8 mouse cellular contexts compared by ENCODE assay signal in the genomic region with DNA sequence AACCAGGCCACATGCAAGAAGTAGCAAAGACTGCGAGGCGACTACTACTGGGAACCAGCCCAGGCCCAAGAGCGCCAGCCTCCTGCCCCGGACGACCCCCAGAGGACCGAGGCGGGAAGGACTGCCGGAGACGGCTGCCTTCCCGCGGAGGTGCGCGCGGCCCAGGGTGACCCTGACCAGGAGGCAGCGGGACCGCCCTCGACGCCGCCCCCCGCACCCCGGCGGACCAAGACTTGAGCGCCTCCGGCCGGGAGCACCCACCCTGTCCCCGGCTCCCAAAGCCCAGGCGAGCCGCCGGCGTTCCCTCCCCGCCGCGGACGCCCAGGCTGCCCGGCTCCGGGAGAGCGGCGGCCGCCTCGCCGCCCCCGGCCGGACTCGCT. TPM values are rescaled to one million over a fixed set of nuclear protein-coding genes. Genes with fewer than 3 reads are reported as not detected.
DNase-seq lines count a peak whose midpoint lies in the region; ATAC-seq and TF ChIP-seq lines count a peak whose summit lies in the region.

No protein-coding gene starts in this region.

- POLR2A ChIA-PET in Patski (lab: Charles Lee): interaction anchor here (0.8 to 1.6 kb wide), 5 partner anchors 10 to 97 kb away, joined by 4 to 7 read pairs (median 4); no protein-coding TSS in a partner anchor

- H3K9ac ChIP-seq in hindbrain, embryonic 11.5 days (ENCODE audit: low read depth, low read length): peak overlapping the region; percentile 97
- peak overlapping the region; percentile 96 for H3K9ac ChIP-seq in limb, embryonic 14.5 days (ENCODE audit: low read depth, low read length, severe bottlenecking)
- peak overlapping the region; percentile 96 for H3K9ac ChIP-seq in midbrain, embryonic 15.5 days

- 2% methylated on average over 34 of the region's 44 CpGs for WGBS in hindbrain, embryonic 11.5 days
- 0% methylated on average over 20 of the region's 44 CpGs for WGBS in limb, embryonic 14.5 days
- whole genome bisulfite sequencing in midbrain, embryonic 15.5 days: under 1% methylated on average over 43 of the region's 44 CpGs

- H3K9me3 ChIP-seq in erythroblast, embryonic 14.5 days (ENCODE audit: control insufficient read depth, low read length): peaks cover 16% of the 10 kb centered on the region
- H3K9me3 ChIP-seq in hindbrain, embryonic 11.5 days (ENCODE audit: control insufficient read depth, low read length): no peaks in the 10 kb centered on the region
- H3K9me3 ChIP-seq in limb, embryonic 14.5 days (ENCODE audit: control insufficient read depth, low read length): no peaks in the 10 kb centered on the region
- H3K9me3 ChIP-seq in midbrain, embryonic 15.5 days: no peaks in the 10 kb centered on the region

- no peak for TF ChIP-seq POLR2A in limb, embryonic 14.5 days (IDR thresholded peaks at IDR 0.05; ENCODE audit: borderline replicate concordance, extremely low read depth, insufficient read depth, insufficient read length)

- no peak for DNase-seq in Patski (ENCODE audit: low read depth, low spot score)
- peak; percentile 65 for DNase-seq in hindbrain, embryonic 11.5 days (ENCODE audit: low spot score)
- peak; percentile 21 for DNase-seq in limb, embryonic 14.5 days (ENCODE audit: low spot score)
- DNase-seq in thymus, postnatal 4 days: peak; percentile 75

- CTCF ChIA-PET in Patski (lab: Charles Lee): interaction anchor here (1.1 kb wide), 1 partner anchor 42 kb away, joined by 3 read pairs; no protein-coding TSS in a partner anchor

- TF ChIP-seq CTCF in Patski (IDR thresholded peaks at IDR 0.05): no peak

- H3K27me3 ChIP-seq in erythroblast, embryonic 14.5 days (ENCODE audit: control insufficient read depth): peaks cover 32% of the 10 kb centered on the region
- no peaks in the 10 kb centered on the region for H3K27me3 ChIP-seq in Patski
- no peaks in the 10 kb centered on the region for H3K27me3 ChIP-seq in hindbrain, embryonic 11.5 days (ENCODE audit: control insufficient read depth, insufficient read depth, low read length)
- no peaks in the 10 kb centered on the region for H3K27me3 ChIP-seq in limb, embryonic 14.5 days (ENCODE audit: control insufficient read depth, insufficient read depth, low read length)
- no peaks in the 10 kb centered on the region for H3K27me3 ChIP-seq in midbrain, embryonic 15.5 days (replicated peaks)

- ATAC-seq in erythroblast, adult 5-6 weeks (replicated peaks; ENCODE audit: low FRiP score, poor library complexity, severe bottlenecking): no peak
- peak; percentile 15 for ATAC-seq in Patski
- peak; percentile 37 for ATAC-seq in erythroid progenitor cell, adult 5-6 weeks (replicated peaks; ENCODE audit: low FRiP score, poor library complexity, severe bottlenecking)
- ATAC-seq in hindbrain, embryonic 11.5 days (ENCODE audit: low FRiP score): peak; percentile 28; the same call in 1 of the 2 replicates
- peak; percentile 23 for ATAC-seq in limb, embryonic 14.5 days (ENCODE audit: low FRiP score, low read depth)
- ATAC-seq in midbrain, embryonic 15.5 days (replicated peaks): peak; percentile 55

- H3K4me3 ChIP-seq in erythroblast, embryonic 14.5 days (replicated peaks): peak overlapping the region; percentile 74
- H3K4me3 ChIP-seq in hindbrain, embryonic 11.5 days (ENCODE audit: low read depth, low read length): peak overlapping the region; percentile 99
- H3K4me3 ChIP-seq in limb, embryonic 14.5 days (replicated peaks; ENCODE audit: low read length): peak overlapping the region; percentile 99
- H3K4me3 ChIP-seq in midbrain, embryonic 15.5 days: peak overlapping the region; percentile 97

- in situ Hi-C loops in Patski (cut with MboI; ENCODE audit: low pct_unique_long_range_greater_than_20kb): no loop called here

- H3K4me2 ChIP-seq in hindbrain, embryonic 11.5 days (replicated peaks; ENCODE audit: low read depth, low read length): peak overlapping the region; percentile 74
- peak overlapping the region; percentile 82 for H3K4me2 ChIP-seq in limb, embryonic 14.5 days (replicated peaks; ENCODE audit: low read depth, low read length, severe bottlenecking)
- peak overlapping the region; percentile 91 for H3K4me2 ChIP-seq in midbrain, embryonic 15.5 days

- H3K4me1 ChIP-seq in erythroblast, embryonic 14.5 days (ENCODE audit: control insufficient read depth): peaks cover 30% of the 10 kb centered on the region
- H3K4me1 ChIP-seq in hindbrain, embryonic 11.5 days (replicated peaks; ENCODE audit: control insufficient read depth, insufficient read depth, low read length): peaks cover 6% of the 10 kb centered on the region; the same call in 1 of the 2 replicates
- peaks cover 10% of the 10 kb centered on the region; the same call in 1 of the 2 replicates for H3K4me1 ChIP-seq in limb, embryonic 14.5 days (ENCODE audit: control insufficient read depth, insufficient read depth, low read length)
- peaks cover 29% of the 10 kb centered on the region for H3K4me1 ChIP-seq in midbrain, embryonic 15.5 days

- H3K36me3 ChIP-seq in erythroblast, embryonic 14.5 days (ENCODE audit: control insufficient read depth): peaks cover 29% of the 10 kb centered on the region
- H3K36me3 ChIP-seq in hindbrain, embryonic 11.5 days (ENCODE audit: control insufficient read depth, insufficient read depth, low read length): peaks cover 27% of the 10 kb centered on the region
- H3K36me3 ChIP-seq in limb, embryonic 14.5 days (ENCODE audit: control insufficient read depth, insufficient read depth, low read length): peaks cover 33% of the 10 kb centered on the region
- H3K36me3 ChIP-seq in midbrain, embryonic 15.5 days (replicated peaks): peaks cover 31% of the 10 kb centered on the region

- H3K27ac ChIP-seq in hindbrain, embryonic 11.5 days (ENCODE audit: low read depth, low read length): peak overlapping the region; percentile 81
- H3K27ac ChIP-seq in limb, embryonic 14.5 days (replicated peaks; ENCODE audit: low read depth, low read length): peak overlapping the region; percentile 82
- H3K27ac ChIP-seq in midbrain, embryonic 15.5 days: peak overlapping the region; percentile 92

RNA-seq across cellular contexts. Expression of a gene that starts 1.1 kb away (rescaled TPM):
- polyA plus RNA-seq in erythroblast, embryonic 14.5 days (2012): 0.11 and 0.15 TPM in 2 replicates
- 0.77 and 0.84 TPM in 2 replicates for total RNA-seq in erythroblast, adult 5-6 weeks (2015; ENCODE audit: low replicate concordance)
- total RNA-seq in erythroblast, adult 5-6 weeks (2017; ENCODE audit: low replicate concordance): 2.0 and 3.2 TPM in 2 replicates
- polyA plus RNA-seq in Patski (2021): 20.6 TPM
- total RNA-seq in erythroid progenitor cell, adult 5-6 weeks (2015; ENCODE audit: low replicate concordance): 2.2 and 5.4 TPM in 2 replicates
- total RNA-seq in erythroid progenitor cell, adult 5-6 weeks (2017; ENCODE audit: low replicate concordance): 0.38 and 1.3 TPM in 2 replicates
- polyA plus RNA-seq in hindbrain, embryonic 11.5 days (2014; fragmentation: Nextera tagmentation; extraction: Ambion mirVana): 28.0 and 31.0 TPM in 2 replicates
- 23.8 and 24.5 TPM in 2 replicates for polyA plus RNA-seq in limb, embryonic 14.5 days (2012; rRNA removed)
- 13.9 and 19.2 TPM in 2 replicates for polyA plus RNA-seq in limb, embryonic 14.5 days (2014; fragmentation: Nextera tagmentation; extraction: Ambion mirVana)
- polyA plus RNA-seq in midbrain, embryonic 15.5 days (2015; fragmentation: Nextera tagmentation; extraction: Ambion mirVana): 25.5 and 26.6 TPM in 2 replicates

RNA-seq across cellular contexts. Expression of a gene that starts 25.9 kb away (rescaled TPM):
- polyA plus RNA-seq in erythroblast, embryonic 14.5 days (2012): 4.4 and 5.0 TPM in 2 replicates
- 17.1 and 18.1 TPM in 2 replicates for total RNA-seq in erythroblast, adult 5-6 weeks (2015; ENCODE audit: low replicate concordance)
- total RNA-seq in erythroblast, adult 5-6 weeks (2017; ENCODE audit: low replicate concordance): 41.8 and 86.0 TPM in 2 replicates
- 42.7 TPM for polyA plus RNA-seq in Patski (2021)
- 22.0 and 49.9 TPM in 2 replicates for total RNA-seq in erythroid progenitor cell, adult 5-6 weeks (2015; ENCODE audit: low replicate concordance)
- total RNA-seq in erythroid progenitor cell, adult 5-6 weeks (2017; ENCODE audit: low replicate concordance): 60.3 and 108 TPM in 2 replicates
- polyA plus RNA-seq in hindbrain, embryonic 11.5 days (2014; fragmentation: Nextera tagmentation; extraction: Ambion mirVana): 31.4 and 33.6 TPM in 2 replicates
- 49.1 and 51.9 TPM in 2 replicates for polyA plus RNA-seq in limb, embryonic 14.5 days (2012; rRNA removed)
- polyA plus RNA-seq in limb, embryonic 14.5 days (2014; fragmentation: Nextera tagmentation; extraction: Ambion mirVana): 42.5 and 49.5 TPM in 2 replicates
- 47.9 and 51.1 TPM in 2 replicates for polyA plus RNA-seq in midbrain, embryonic 15.5 days (2015; fragmentation: Nextera tagmentation; extraction: Ambion mirVana)

RNA-seq across cellular contexts. Expression of a gene that starts 26.1 kb away (rescaled TPM):
- 7.1 and 8.9 TPM in 2 replicates for polyA plus RNA-seq in erythroblast, embryonic 14.5 days (2012)
- 4.0 and 14.0 TPM in 2 replicates for total RNA-seq in erythroblast, adult 5-6 weeks (2015; ENCODE audit: low replicate concordance)
- 26.1 and 31.4 TPM in 2 replicates for total RNA-seq in erythroblast, adult 5-6 weeks (2017; ENCODE audit: low replicate concordance)
- polyA plus RNA-seq in Patski (2021): 22.0 TPM
- 21.8 and 32.1 TPM in 2 replicates for total RNA-seq in erythroid progenitor cell, adult 5-6 weeks (2015; ENCODE audit: low replicate concordance)
- total RNA-seq in erythroid progenitor cell, adult 5-6 weeks (2017; ENCODE audit: low replicate concordance): 26.7 and 41.9 TPM in 2 replicates
- 11.9 and 16.4 TPM in 2 replicates for polyA plus RNA-seq in hindbrain, embryonic 11.5 days (2014; fragmentation: Nextera tagmentation; extraction: Ambion mirVana)
- polyA plus RNA-seq in limb, embryonic 14.5 days (2012; rRNA removed): 9.7 and 10.6 TPM in 2 replicates
- polyA plus RNA-seq in limb, embryonic 14.5 days (2014; fragmentation: Nextera tagmentation; extraction: Ambion mirVana): 5.4 and 8.1 TPM in 2 replicates
- 10.8 and 10.9 TPM in 2 replicates for polyA plus RNA-seq in midbrain, embryonic 15.5 days (2015; fragmentation: Nextera tagmentation; extraction: Ambion mirVana)

RNA-seq across cellular contexts. Expression of a gene that starts 41.4 kb away (rescaled TPM):
- polyA plus RNA-seq in erythroblast, embryonic 14.5 days (2012): 5.4 and 7.7 TPM in 2 replicates
- 35.1 and 44.2 TPM in 2 replicates for total RNA-seq in erythroblast, adult 5-6 weeks (2015; ENCODE audit: low replicate concordance)
- 16.2 and 40.8 TPM in 2 replicates for total RNA-seq in erythroblast, adult 5-6 weeks (2017; ENCODE audit: low replicate concordance)
- polyA plus RNA-seq in Patski (2021): 48.6 TPM
- 58.7 and 76.0 TPM in 2 replicates for total RNA-seq in erythroid progenitor cell, adult 5-6 weeks (2015; ENCODE audit: low replicate concordance)
- total RNA-seq in erythroid progenitor cell, adult 5-6 weeks (2017; ENCODE audit: low replicate concordance): 27.9 and 44.7 TPM in 2 replicates
- polyA plus RNA-seq in hindbrain, embryonic 11.5 days (2014; fragmentation: Nextera tagmentation; extraction: Ambion mirVana): 50.4 and 54.0 TPM in 2 replicates
- 99.1 and 103 TPM in 2 replicates for polyA plus RNA-seq in limb, embryonic 14.5 days (2012; rRNA removed)
- 36.3 and 41.9 TPM in 2 replicates for polyA plus RNA-seq in limb, embryonic 14.5 days (2014; fragmentation: Nextera tagmentation; extraction: Ambion mirVana)
- polyA plus RNA-seq in midbrain, embryonic 15.5 days (2015; fragmentation: Nextera tagmentation; extraction: Ambion mirVana): 60.0 and 61.0 TPM in 2 replicates

RNA-seq across cellular contexts. Expression of a gene that starts 53.3 kb away (rescaled TPM):
- polyA plus RNA-seq in erythroblast, embryonic 14.5 days (2012): 0.61 and 0.75 TPM in 2 replicates
- 1.7 TPM in 1 of 2 replicates, not detected in the other for total RNA-seq in erythroblast, adult 5-6 weeks (2015; ENCODE audit: low replicate concordance)
- not detected in 2 replicates for total RNA-seq in erythroblast, adult 5-6 weeks (2017; ENCODE audit: low replicate concordance)
- polyA plus RNA-seq in Patski (2021): not detected
- 6.5 TPM in 1 of 2 replicates, not detected in the other for total RNA-seq in erythroid progenitor cell, adult 5-6 weeks (2015; ENCODE audit: low replicate concordance)
- 1.3 TPM in 1 of 2 replicates, not detected in the other for total RNA-seq in erythroid progenitor cell, adult 5-6 weeks (2017; ENCODE audit: low replicate concordance)
- 7.7 and 8.6 TPM in 2 replicates for polyA plus RNA-seq in hindbrain, embryonic 11.5 days (2014; fragmentation: Nextera tagmentation; extraction: Ambion mirVana)
- polyA plus RNA-seq in limb, embryonic 14.5 days (2012; rRNA removed): 2.4 and 4.5 TPM in 2 replicates
- polyA plus RNA-seq in limb, embryonic 14.5 days (2014; fragmentation: Nextera tagmentation; extraction: Ambion mirVana): 7.1 and 9.3 TPM in 2 replicates
- 5.7 and 6.3 TPM in 2 replicates for polyA plus RNA-seq in midbrain, embryonic 15.5 days (2015; fragmentation: Nextera tagmentation; extraction: Ambion mirVana)

Comparison
In these comparisons a context has a peak if more than half of its experiments do, and no peak if none do; other contexts are left out.
1. RNA of a gene that starts 1.1 kb away (polyA plus RNA-seq): 28.0 to 31.0 TPM in hindbrain, embryonic 11.5 days, 25.5 to 26.6 TPM in midbrain, embryonic 15.5 days, 13.9 to 24.5 TPM in limb, embryonic 14.5 days and 20.6 TPM in Patski (single experiment); 0.11 to 0.15 TPM in erythroblast, embryonic 14.5 days; every median in the first group is over 10 times any median in the second.
2. Peak in every context shown above with its lines, with median percentiles within 50 percentile points of each other: H3K4me3 ChIP-seq, H3K27ac ChIP-seq, H3K4me2 ChIP-seq and H3K9ac ChIP-seq.